Mouse (Mus musculus) ovary, postnatal 10 days (tissue): ENCODE data around the gene Spata21.

Experiments
- DNase-seq: peaks from one replicate; pipeline ENCODE4 v3.0.0; 2022; ENCODE audit warnings: low spot score

Gene Spata21

DNA sequence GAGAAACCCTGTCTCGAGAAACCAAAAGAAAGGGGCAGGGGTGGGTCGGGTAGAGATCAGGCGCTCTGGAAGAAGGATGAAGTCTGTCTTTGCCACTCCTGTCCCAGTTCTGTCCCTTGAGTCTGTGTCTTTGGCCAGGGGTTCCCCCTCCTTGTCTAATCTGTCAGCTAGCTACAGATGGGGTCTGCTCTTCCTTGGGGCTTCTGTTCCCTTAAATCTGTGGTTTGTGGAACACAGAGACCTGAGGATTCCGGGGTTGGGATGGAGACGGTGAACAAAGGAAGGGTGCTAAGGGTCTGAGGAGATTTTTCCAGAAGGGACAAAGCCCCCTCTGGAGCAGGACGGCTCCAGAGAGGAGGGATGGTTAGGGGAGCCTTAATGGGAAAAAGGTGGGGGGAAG, at the start of gene Spata21:
TSS of gene Spata21 (plus strand) at position 301 of the 400 bp plus-strand sequence.
- no peak for DNase-seq

DNA sequence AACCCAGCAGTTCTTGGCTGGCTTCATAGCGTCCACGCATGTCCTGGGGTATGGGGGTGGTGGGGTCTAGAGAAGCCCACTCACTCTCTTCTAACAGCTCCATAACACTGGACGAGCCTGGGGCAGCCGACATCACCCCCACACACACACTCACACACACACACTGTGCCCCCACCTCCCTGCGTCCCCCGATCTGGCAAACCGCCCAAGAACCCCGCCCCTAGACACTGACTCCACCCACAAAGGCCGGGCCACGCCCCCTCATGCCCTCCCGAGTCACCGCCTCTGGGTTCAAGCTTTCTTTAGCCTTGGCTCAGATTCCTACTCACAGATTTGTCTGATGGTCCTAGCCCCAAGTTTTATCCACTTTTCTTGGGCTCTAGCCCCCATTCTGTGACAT, 47.0 kb upstream of the Spata21 start:
- DNase-seq: no peak

DNA sequence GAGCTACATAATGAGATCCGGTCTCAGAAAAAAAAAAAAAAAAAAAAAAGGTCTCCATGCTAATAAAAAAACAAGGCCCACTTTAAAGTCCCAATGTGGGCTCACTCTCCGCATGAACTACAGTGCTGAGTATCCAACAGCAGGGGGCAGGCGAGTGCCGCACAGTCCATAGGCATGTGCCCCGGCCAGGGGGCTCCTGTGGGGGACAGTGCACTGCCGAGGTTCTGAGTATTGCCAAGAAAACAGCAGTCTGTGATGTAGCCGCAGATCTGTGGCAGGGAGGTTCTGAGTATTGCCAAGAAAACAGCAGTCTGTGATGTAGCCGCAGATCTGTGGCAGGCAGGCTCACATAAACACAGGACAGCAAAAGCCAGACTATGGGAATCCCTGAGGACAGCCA, 43.3 kb upstream of the Spata21 start:
- DNase-seq: peak; percentile 50

DNA sequence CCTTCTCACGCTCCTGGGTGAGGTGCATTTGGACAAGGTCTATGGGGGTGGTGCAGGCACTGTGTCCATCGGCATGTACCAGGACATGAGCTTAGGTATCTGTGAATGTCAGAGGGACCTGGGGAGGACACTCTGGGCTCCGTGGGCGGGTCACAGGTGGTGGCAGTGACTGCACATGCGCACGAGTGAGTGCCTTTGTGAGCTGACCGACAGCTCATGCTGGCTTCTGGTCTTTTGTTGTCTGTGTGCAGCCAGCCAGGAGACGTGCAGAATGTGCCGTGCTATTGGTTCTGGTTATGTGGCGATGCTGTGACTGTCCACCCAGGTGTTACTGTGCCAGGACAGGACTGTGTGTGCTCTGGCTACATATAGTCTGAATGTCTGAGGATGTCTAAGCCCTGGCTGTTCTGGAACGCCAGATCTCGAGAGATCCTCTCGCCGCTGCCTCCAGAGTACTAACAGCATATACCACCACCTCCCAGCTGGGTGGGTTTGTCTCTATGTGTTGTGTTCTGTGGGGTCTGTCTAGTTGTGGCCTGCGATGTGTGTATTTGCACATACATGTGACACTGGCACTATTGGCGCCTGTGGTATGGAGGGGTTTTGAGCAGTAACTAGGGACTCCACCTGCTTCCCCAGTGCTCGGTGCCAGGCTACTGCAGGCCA, 39.2 kb upstream of the Spata21 start:
- no peak for DNase-seq

DNA sequence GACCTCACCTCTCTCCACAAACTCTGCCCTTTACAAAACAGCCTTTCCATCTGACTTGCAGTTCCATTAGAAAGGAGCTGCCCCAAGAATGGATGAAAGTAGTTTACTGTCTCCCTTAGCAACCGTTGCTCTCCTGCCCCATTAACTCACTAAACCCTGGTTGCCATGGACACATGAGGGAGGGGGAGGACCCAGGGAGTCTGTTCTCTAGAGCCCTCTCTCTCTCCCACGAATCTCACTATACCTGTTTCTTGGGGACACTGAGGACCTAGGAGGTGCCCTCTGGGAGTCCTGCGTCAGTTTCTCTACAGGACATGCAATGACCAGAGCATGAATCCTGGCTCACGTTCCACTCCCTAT, 38.7 kb upstream of the Spata21 start:
- DNase-seq: no peak

DNA sequence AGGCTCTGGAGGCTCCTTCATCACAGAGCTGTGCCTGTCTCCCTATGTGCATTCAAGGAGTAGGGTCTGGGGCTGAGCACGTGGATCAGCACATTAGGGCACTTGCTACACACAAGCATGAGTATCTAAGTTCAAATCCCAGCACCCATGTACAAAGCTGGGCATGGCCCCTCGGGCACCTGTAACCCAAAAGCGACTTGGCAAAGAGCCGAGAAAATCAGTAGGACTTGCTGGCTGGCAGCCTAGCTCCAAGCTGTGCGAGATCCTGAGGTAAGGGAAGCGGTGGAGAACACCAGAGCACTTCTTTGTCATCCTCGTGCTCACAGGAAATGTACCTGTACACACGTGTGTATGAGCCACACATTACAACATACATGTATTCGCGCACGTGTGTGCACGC, 35.7 kb upstream of the Spata21 start:
- DNase-seq: no peak

DNA sequence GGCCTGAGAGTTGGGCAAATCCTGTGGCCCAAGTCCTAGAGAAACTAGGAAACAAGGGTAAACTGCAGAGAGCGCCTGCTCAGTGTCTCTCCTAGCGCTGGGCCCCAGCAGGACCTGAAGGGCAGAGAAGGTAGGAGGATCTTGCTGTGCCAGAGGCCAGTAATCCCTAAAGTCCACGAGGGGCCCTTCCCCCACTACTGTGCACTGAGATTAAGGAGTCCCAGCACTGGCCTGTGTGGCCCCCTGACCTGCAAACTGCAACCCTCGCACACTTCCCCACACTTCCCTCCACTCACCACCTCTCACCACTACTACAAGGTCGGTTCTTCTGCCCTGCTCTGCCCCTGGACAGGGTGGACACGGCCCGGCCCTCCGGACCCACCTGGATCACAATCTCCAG, 35.0 kb upstream of the Spata21 start:
- DNase-seq: no peak

DNA sequence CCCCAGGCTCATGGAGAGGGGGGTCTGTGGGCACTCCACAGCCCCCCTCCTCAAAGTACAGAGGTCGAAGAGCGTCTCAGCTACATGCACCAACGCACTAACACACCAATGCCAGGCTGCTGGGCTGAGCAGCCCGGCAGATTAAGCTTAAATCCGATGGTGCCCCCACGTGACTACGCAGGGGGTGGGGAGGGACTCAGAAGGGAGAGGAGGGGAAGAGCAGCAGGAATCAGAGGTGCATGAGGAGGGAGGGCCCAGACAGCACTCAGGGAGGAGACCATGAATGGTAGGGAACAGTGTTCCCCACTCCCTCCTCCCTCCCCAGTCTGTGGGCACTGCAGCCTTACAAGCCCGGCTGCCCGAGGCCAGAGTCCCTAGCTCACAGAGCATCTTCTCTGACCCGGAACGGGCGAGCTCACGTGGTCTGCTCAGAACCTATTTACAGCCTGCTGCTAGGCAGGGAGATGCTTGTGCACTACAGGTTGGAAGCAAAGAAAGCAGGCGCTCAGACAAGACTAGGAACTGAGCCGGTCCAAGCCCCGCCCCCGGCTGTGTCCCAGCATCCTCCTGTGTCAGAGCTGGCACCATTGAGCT, 34.5 kb upstream of the Spata21 start:
- no peak for DNase-seq

DNA sequence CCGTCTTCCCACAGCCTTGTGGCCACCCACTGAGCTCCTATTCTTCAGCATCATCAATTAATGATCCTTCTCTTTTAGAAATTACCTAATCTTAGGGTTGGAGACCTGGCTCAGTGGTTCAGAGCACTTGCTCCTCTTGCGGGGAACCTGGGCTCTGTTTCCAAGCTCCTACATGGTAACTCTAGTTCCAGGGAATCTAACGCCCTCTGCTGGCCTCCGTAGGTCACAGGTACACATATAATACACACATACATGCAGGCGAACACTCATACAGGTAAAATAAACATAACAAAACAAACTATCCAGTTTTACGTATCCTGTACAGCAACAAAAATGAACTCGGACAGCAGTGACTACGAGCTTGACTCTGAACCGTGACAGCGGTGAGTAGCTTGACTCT, 31.2 kb upstream of the Spata21 start:
- no peak for DNase-seq

DNA sequence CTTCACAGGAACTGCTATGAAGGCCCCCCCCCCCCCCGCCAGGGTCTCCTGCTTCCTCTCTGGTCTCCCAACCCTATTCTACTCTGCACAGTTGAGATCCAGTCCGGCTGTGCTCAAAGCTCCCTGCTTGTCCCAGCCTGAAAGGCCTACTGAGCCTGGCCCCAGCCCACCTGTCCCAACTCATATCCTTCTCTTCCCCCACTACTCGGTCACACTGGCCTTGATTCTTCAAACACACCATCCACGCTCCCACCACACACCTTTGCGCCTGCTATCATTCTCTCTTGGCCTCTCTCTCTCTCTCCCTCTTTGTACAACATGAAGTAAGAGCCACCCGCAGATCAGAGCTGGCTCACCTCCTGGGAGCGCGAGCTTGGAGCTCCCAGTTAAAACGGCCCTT, 29.3 kb upstream of the Spata21 start:
- DNase-seq: no peak

DNA sequence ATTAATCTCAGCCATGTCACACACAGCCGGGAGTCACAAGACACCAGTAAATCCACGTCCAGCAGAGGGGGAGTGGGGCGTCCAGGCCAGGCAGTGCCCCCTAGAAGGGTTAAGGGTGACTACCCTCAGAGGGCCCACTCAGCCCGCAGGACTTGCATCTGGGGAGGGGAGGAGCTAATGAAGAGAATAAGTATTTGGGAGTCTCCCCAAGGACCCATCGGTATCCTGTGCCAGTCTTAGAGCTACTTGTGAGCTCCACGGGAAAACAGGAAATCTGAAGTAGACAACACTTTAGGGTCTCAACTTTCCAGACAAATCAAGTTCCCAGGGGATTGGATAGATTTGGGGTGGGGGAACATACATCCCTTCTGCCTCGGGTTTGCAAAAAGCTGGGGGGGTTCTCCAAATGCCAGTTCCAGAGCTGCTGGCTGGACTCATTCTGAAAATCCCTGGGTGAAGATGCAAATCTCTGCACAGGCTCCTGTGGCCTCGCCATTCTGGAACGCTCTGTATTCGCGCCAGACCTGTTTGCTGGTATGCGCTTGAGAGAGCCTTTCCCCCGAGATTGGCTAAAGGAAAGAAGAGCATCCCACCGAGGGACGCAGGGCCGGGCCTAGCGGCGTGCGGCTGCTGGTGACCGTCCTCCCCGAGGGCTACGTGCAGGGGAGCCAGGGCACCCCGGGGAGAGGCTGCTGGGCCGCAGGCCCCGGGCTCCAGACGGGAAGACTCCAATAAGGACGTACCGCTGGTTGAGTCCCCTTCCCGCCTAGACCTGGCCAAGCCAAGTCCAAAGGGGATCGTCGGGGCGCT, 28.3 kb upstream of the Spata21 start:
- no peak for DNase-seq

DNA sequence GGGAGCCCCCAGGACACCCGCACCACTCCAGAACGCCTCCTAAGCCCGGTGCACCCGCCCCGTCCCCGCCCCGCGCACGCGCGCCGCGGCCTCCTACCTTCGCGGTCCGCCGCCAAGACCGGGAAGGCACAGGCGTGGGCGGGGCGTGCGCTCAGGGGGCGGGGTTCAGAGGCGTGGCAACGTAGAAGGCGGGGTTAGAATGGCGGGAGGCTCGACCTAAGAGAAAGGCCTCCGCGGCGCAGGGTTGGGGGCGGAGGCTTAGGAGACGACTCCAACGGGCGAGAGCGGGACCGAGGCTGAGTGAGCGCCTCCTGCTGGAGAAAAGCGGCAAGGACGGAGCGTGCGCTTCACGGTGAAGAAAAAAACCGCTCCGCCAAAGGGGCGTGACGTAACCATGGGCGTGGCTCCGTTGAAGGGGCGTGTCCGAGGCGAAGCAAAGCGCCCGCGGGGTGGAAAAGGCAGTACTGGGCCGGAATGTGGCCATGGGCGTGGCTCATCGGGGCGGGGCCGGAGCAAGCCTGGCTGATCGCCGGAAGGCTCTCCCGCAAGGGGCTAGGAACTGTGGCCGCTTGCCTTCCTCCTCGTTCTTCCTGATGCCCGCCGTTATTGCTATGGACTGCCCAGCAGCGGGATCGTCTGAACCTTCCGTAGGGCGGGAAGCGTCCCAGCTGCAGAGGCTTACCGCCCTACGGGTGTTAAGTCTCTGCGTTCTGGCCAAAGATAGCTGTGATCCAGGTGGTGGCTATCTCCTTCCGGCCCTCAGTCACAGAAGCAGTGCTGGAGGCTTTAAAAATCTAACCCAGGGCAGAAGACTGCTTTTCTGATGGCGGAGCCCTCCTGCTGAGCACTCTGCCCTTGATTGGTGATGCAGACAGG, 27.5 kb upstream of the Spata21 start, which contains the start of gene Crocc:
TSS of gene Crocc (minus strand) at position 125 of the 876 bp plus-strand sequence.
- DNase-seq: peak; percentile 99

DNA sequence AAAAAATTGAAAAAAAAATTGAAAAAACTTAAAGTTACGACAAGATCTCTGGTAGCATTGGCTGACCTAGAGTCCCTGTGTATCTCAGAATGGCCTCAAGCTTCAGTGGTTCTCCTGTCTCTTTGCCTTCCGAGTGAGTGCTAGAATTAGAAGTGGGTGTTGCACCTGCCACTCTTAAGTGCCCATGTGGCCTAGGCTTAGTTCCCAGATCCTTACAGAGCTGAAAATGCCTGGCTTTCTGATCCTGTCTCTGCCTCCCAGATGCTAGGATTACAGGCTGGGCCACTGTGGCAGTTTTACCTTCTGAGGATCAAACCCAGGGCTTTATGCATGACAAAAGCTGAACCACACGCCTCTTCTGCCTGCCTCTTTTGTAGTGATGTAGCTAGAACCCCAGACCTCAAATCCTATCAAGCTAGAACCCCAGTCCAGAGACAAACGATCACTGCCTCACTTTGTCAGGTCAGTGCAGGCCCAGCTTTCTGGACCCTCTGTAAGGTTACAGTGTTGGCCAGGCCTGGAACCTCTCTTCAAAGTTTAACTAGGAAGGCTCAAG, 24.0 kb upstream of the Spata21 start:
- DNase-seq: no peak

DNA sequence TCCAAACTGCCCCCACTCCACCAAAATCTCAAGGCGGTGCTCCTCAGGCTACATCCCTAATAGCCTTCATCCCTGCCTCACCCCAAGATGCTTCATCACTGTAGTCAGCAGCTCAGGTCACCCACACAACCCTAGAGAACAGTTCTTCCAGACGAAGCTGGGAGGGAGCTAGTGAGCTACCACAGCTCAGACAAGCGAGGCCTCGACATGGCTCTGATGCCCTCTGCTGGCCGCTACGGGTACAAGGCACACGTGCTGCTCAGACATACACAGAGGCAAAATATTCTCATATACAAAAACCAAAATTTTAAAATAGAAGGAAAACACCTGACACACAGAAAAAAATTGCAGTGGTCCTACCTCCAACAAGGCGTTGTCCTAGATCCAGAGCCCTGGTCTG, 23.0 kb upstream of the Spata21 start:
- no peak for DNase-seq

DNA sequence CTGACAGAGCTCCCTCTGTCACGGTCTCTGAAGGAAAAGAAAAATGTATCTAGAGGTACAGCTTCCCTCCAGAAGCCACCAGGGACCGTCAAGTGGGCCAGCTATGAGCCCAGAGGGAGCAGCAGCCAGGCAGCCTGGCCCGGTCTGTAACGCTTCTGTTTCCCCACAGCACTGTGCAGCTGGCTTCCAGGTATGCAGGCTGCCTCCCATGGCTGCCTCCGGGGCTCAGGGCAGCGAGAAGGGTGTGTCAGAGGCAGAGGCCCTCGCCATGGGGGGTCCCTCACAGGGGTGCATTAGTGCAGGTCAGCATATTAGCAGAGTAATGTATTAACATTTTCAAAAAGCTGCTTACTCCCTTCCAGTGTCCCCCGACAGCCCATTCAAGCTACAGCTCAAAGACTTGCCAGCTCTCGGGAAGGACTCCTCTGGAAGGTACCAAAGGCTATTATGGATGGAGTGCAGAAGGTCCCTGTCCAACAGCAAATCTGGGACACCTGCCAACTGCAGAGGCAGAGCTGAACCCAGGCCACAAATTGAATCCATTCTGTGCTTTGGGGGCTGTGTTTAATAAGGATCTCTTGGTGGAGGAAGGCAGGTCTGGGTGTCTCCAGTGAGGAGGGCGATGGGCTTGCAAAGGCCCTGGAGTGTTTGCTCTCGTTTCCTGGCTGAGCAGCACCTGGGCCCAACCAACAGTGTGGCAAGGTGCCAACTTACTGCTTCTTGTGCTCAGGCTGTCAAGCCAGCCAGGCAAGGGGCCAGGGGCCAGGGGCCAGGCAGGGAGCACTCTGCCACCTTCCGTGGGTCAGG, 21.2 kb upstream of the Spata21 start:
- no peak for DNase-seq

DNA sequence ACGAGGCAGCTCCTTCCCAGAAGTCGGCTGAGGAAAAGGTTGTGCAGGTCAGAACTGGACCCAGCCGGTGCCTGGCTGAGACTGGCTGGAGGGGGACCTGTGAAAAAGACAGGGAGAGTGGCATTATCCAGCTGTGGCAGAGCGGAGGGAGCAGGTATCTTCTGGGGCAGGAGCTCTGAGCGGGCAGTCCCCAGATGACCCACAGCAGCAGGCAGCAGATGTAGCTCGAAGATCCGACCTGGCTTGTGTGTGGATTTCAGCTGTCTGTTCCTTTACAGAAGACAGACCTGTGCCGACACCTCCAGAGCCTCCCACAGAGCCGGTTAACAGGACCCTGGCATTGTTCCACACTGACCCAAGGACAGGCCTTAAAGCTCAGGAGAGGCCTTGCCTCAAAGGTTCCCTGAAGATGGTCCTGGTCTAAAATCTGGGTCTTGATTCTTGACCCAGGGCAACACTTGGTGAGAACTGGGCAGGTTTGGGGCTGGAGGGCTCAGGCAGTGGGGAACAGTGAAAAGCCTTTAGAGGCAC, 20.6 kb upstream of the Spata21 start:
- no peak for DNase-seq

DNA sequence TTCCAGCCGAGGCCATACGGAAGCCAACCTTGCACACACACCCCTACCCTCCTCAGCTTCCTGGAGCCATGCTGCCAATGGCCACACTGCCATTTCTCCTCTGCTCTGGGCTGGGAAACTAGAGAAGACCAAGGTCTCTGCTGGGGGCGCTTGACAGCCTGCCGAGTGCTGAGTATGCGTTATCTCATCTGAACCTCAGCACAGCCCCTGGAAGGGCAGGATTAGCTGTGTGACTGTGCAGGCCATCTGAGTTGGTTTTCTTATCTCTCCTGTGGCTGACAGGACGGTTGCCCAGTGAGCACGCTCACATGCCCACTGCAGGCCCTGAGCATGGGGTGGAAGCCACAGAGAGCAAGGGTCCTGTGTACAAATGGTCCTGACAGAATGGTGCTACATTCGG, 19.5 kb upstream of the Spata21 start:
- DNase-seq: no peak

DNA sequence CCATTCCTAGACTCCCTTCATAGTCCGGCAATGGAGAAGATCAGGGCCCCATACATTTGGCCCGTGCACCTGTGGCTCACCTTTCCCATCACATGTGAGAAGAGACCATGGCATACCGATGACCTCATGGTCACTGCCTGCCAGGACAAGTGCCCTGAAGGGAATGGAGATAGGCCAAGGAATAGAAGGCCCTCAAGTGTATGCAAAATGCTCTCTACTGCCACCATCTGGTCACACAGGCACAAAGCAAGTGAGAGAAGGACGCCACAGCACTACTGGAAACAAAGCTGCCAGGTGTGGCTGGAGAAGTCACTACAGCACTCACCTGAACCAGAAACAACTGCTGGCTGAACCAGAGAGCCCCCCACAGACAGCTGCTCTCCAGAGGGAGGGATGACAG, 18.4 kb upstream of the Spata21 start:
- no peak for DNase-seq

DNA sequence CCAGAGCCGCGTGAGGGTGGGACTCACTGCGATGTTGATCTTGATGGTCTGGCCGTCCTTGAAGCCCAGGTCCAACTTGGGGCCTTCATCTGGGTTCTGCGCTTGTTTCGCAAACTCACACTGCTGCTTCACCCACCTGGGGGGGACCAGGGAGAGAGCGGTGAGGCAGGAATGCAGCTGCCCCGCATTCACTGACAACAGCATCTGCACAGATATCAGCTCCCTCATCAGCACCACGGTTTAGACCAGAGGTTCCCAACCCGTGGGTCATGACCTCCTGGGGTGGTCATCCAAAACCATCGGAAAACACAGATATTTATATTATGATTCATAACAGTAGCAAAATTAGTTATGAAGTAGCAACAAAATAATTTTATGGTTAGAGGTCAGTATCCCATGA, 15.6 kb upstream of the Spata21 start:
- no peak for DNase-seq

DNA sequence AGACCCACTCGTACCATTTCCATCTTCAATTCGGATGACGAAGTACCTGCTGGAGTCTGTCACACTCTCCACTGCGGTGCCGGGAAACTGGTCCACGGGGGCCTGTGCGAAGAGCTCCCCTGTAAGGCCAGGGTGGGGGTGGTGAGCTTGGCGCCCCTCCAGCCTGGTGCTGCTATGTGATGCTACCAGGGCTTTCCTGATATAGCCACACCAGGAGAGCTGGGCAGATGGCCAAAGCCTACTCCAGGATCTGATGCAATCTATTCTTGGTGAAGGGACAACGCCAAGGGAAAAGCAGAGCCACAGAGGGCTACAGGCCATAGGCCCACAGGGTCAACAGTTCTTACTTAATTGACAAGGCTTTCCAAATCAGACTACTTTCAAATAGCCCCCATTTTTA, 14.5 kb upstream of the Spata21 start:
- no peak for DNase-seq

DNA sequence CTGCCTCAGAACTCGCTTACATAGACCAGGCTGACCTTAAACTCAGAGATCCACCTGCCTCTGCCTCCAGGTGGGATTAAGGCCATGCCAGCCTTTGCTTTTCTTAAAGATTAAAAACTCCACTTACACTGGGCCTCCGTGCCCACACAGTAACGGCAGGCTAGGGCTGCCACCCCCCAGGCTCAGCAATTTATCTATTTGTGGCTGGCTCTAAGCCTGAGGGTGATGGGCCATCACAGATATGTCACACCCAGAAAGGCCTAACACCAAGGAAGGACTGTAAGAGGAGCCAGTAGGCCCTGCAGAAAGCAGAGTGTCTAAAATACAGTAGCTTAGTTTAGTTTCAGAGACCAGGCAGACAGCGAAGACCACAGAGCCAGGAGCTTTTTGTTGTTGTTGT, 14.0 kb upstream of the Spata21 start:
- no peak for DNase-seq
